Mouse (Mus musculus) kidney, adult 2 months (tissue): ENCODE results near the gene Pdzrn3. TPM values are rescaled to one million over a fixed set of nuclear protein-coding genes. Genes with fewer than 3 reads are reported as not detected.

Experiments used
- DNase-seq: peaks from one replicate; pipeline ENCODE4 v3.0.0; 2021
- H3K27ac ChIP-seq: fragments of 200-500 bp; 2 replicates; pipeline ENCODE4 v1.5.1; 2012; ENCODE audit warnings: low read depth, low read length, control low read depth, inconsistent platforms; ENCODE audit not compliant: insufficient read depth
- H3K27me3 ChIP-seq: fragments of 200-500 bp; replicated peaks from 2 replicates; pipeline ENCODE4 v1.6.1; 2012; ENCODE audit warnings: mild to moderate bottlenecking, moderate library complexity, low read length, inconsistent platforms; ENCODE audit not compliant: control insufficient read depth, insufficient read depth
- H3K36me3 ChIP-seq: fragments of 200-500 bp; 2 replicates; pipeline ENCODE4 v1.6.1; 2012; ENCODE audit warnings: mild to moderate bottlenecking, moderate library complexity, low read length, inconsistent platforms; ENCODE audit not compliant: control insufficient read depth, insufficient read depth
- H3K4me1 ChIP-seq: fragments of 200-500 bp; 2 replicates; pipeline ENCODE4 v1.6.1; 2011; ENCODE audit warnings: low read length; ENCODE audit not compliant: control insufficient read depth, insufficient read depth
- H3K4me3 ChIP-seq: fragments of 200-500 bp; 2 replicates; pipeline ENCODE4 v1.5.1; 2011; ENCODE audit warnings: mild to moderate bottlenecking, low read depth, low read length, control low read depth; ENCODE audit not compliant: insufficient read depth
- CTCF ChIP-seq: fragments of 200-500 bp; conservative IDR thresholded peaks from 2 replicates; pipeline ENCODE4 v1.5.1; 2011; ENCODE audit warnings: low read depth, mild to moderate bottlenecking, control low read depth, low read length, moderate library complexity, mixed read lengths; ENCODE audit not compliant: insufficient read depth, insufficient read length
- POLR2A ChIP-seq: fragments of 200-500 bp; IDR thresholded peaks from one replicate; pipeline ENCODE4 v1.6.1; 2011; ENCODE audit warnings: low read depth, low read length, control low read depth
- WGBS: fragments of 180-500 bp; shearing (Covaris S2); methylation state at CpG from one replicate; pipeline ENCODE4 v1.1.7; 2018; 5-methylcytosine and 5-hydroxymethylcytosine counted together
- polyA plus RNA-seq: library from polyadenylated mRNA; depleted of rRNA; stranded (reverse); fragments of >200 nt; gene quantifications from 2 replicates; pipeline ENCODE4 v1.2.3, GENCODE M21; 2012

Gene Pdzrn3
- polyA plus RNA-seq, 1 experiment, result 11.9 TPM

- WGBS, result 48% methylated on average over 13 of the region's 13 CpGs
- H3K4me3 ChIP-seq, result no peak overlapping the region
- no peaks in the 10 kb centered on the region for H3K27me3 ChIP-seq
- DNase-seq, result peak; percentile 73
- no peaks in the 10 kb centered on the region for H3K36me3 ChIP-seq
- H3K4me1 ChIP-seq, result peaks cover 4% of the 10 kb centered on the region; the same call in 1 of the 2 replicates
- H3K27ac ChIP-seq, result no peak overlapping the region
- TF ChIP-seq CTCF, result no peak
- no peak for TF ChIP-seq POLR2A
Observed at GRCm38 (mm10) chr6:101278286-101278932, 99.3 kb downstream of the Pdzrn3 start.

GRCm38 (mm10) chr6:101276261-101276660 is 101.4 kb downstream of the Pdzrn3 start:
- no peak for DNase-seq
- Histone ChIP-seq H3K36me3 (no peaks in the 10 kb centered on the region), H3K27me3 (no peaks in the 10 kb centered on the region), H3K4me1 (peaks cover 14% of the 10 kb centered on the region), H3K4me3 (no peak overlapping the region), H3K27ac (no peak overlapping the region)
- no peak for TF ChIP-seq POLR2A
- TF ChIP-seq CTCF, result no peak
- WGBS, result 74% methylated on average over 8 of the region's 8 CpGs

- H3K36me3 ChIP-seq, result no peaks in the 10 kb centered on the region
- H3K4me1 ChIP-seq, result peaks cover 14% of the 10 kb centered on the region
- DNase-seq, result no peak
- H3K27me3 ChIP-seq, result no peaks in the 10 kb centered on the region
- H3K27ac ChIP-seq, result no peak overlapping the region
- H3K4me3 ChIP-seq, result no peak overlapping the region
- WGBS, result 91% methylated on average over 3 of the region's 3 CpGs
- TF ChIP-seq POLR2A (no peak), CTCF (no peak)
Observed at GRCm38 (mm10) chr6:101275806-101276205, 101.9 kb downstream of the Pdzrn3 start.

- WGBS, result 74% methylated on average over 2 of the region's 2 CpGs
- Histone ChIP-seq H3K27ac (no peak overlapping the region), H3K4me1 (peaks cover 18% of the 10 kb centered on the region), H3K4me3 (no peak overlapping the region), H3K27me3 (no peaks in the 10 kb centered on the region), H3K36me3 (no peaks in the 10 kb centered on the region)
- TF ChIP-seq POLR2A, result no peak
- no peak for TF ChIP-seq CTCF
- no peak for DNase-seq
Observed at GRCm38 (mm10) chr6:101274846-101275245, 102.9 kb downstream of the Pdzrn3 start.

- Histone ChIP-seq H3K27me3 (no peaks in the 10 kb centered on the region), H3K4me1 (peaks cover 18% of the 10 kb centered on the region; the same call in 1 of the 2 replicates), H3K27ac (peak overlapping the region; percentile 13; the same call in 1 of the 2 replicates), H3K36me3 (no peaks in the 10 kb centered on the region), H3K4me3 (no peak overlapping the region)
- TF ChIP-seq POLR2A, result no peak
- no peak for TF ChIP-seq CTCF
- no peak for DNase-seq
- 37% methylated on average over 4 of the region's 4 CpGs for WGBS
Observed at GRCm38 (mm10) chr6:101272256-101272655, 105.4 kb downstream of the Pdzrn3 start.

GRCm38 (mm10) chr6:101271378-101272135 is 106.1 kb downstream of the Pdzrn3 start:
- Histone ChIP-seq H3K4me1 (peaks cover 18% of the 10 kb centered on the region; the same call in 1 of the 2 replicates), H3K4me3 (peak overlapping the region; percentile 30)

GRCm38 (mm10) chr6:101270095-101270826 is 107.4 kb downstream of the Pdzrn3 start:
- peak; percentile 51 for DNase-seq
- no peak overlapping the region for H3K27ac ChIP-seq
- H3K27me3 ChIP-seq, result no peaks in the 10 kb centered on the region
- WGBS, result 59% methylated on average over 7 of the region's 7 CpGs
- no peaks in the 10 kb centered on the region for H3K36me3 ChIP-seq
- H3K4me1 ChIP-seq, result peaks cover 21% of the 10 kb centered on the region; the same call in 1 of the 2 replicates
- no peak for TF ChIP-seq CTCF
- TF ChIP-seq POLR2A, result no peak
- H3K4me3 ChIP-seq, result no peak overlapping the region

More at GRCm38 (mm10) chr6:101271378-101272135, 106.1 kb downstream of the Pdzrn3 start:
- Histone ChIP-seq H3K27ac (peak overlapping the region; percentile 59; the same call in 1 of the 2 replicates), H3K36me3 (no peaks in the 10 kb centered on the region), H3K27me3 (no peaks in the 10 kb centered on the region)
- WGBS, result 25% methylated on average over 15 of the region's 15 CpGs
- peak; percentile 94 for DNase-seq
- TF ChIP-seq CTCF, result no peak
- TF ChIP-seq POLR2A, result no peak
